Mouse (Mus musculus) limb, embryonic 14.5 days (tissue): ENCODE results near the gene Scgb1b12. TPM values are rescaled to one million over a fixed set of nuclear protein-coding genes. Genes with fewer than 3 reads are reported as not detected.
"Not testable (repeated sequence)": the region's sequence is repeated elsewhere in the genome, so short reads cannot be mapped to it uniquely, and the experiment has no call there.

ENCODE experiments used
- ATAC-seq: fragments of 200-750 bp; cut with Nextera tagmentation; 2 replicates; pipeline ENCODE4 v1.8.0; 2017; ENCODE audit warnings: low read depth, moderate number of reproducible peaks, moderate TSS enrichment; ENCODE audit not compliant: low FRiP score
- DNase-seq: peaks from one replicate; pipeline ENCODE4 v3.0.0-alpha.2; 2015; ENCODE audit warnings: low spot score
- H3K27ac ChIP-seq: fragments of 300-500 bp; sonication (generic); replicated peaks from 2 replicates; pipeline ENCODE4 v1.5.1; 2014; ENCODE audit warnings: low read depth, mild to moderate bottlenecking, low read length, moderate library complexity, mixed read lengths
- H3K27me3 ChIP-seq: fragments of 300-500 bp; sonication (generic); 2 replicates; pipeline ENCODE4 v1.6.1; 2014; ENCODE audit warnings: low read length, mixed read lengths; ENCODE audit not compliant: control insufficient read depth, insufficient read depth
- H3K36me3 ChIP-seq: fragments of 300-500 bp; sonication (generic); 2 replicates; pipeline ENCODE4 v1.6.1; 2014; ENCODE audit warnings: mild to moderate bottlenecking, low read length, moderate library complexity, mixed read lengths; ENCODE audit not compliant: control insufficient read depth, insufficient read depth
- H3K4me1 ChIP-seq: fragments of 300-500 bp; sonication (generic); 2 replicates; pipeline ENCODE4 v1.6.1; 2014; ENCODE audit warnings: antibody characterized with exemption, low read length, mixed read lengths; ENCODE audit not compliant: control insufficient read depth, insufficient read depth
- H3K4me2 ChIP-seq: fragments of 300-500 bp; sonication (generic); replicated peaks from 2 replicates; pipeline ENCODE4 v1.6.1; 2014; ENCODE audit warnings: low read depth, mild to moderate bottlenecking, low read length, moderate library complexity; ENCODE audit not compliant: severe bottlenecking
- H3K4me3 ChIP-seq: fragments of 300-500 bp; sonication (generic); replicated peaks from 2 replicates; pipeline ENCODE4 v1.5.1; 2014; ENCODE audit warnings: low read length
- H3K9ac ChIP-seq: fragments of 300-500 bp; sonication (generic); 2 replicates; pipeline ENCODE4 v1.6.1; 2014; ENCODE audit warnings: mild to moderate bottlenecking, low read depth, low read length, moderate library complexity; ENCODE audit not compliant: severe bottlenecking
- H3K9me3 ChIP-seq: fragments of 300-500 bp; sonication (generic); 2 replicates; pipeline ENCODE4 v1.6.1; 2016; ENCODE audit warnings: low read length; ENCODE audit not compliant: control insufficient read depth
- WGBS: fragments of 180-500 bp; shearing (Covaris S2); extraction: QIAGEN DNeasy Blood & Tissue Kit; methylation state at CpG from one replicate; pipeline ENCODE4 v1.1.7; 2014; 5-methylcytosine and 5-hydroxymethylcytosine counted together
- polyA plus RNA-seq, 2 experiments: library from polyadenylated mRNA; depleted of rRNA in 1 of 2; stranded (reverse) in 1 of 2; unstranded in 1 of 2; fragments of >200 nt; fragmentation: Nextera tagmentation in 1 of 2; extraction: Ambion mirVana in 1 of 2; gene quantifications; 2 replicates each; pipeline versions ENCODE4 v1.2.1 to v1.2.3; 2012 to 2014

Gene Scgb1b12
- polyA plus RNA-seq (2012; rRNA removed) (not detected in 2 replicates), polyA plus RNA-seq (2014; fragmentation: Nextera tagmentation; extraction: Ambion mirVana) (not detected in 2 replicates)

GRCm38 (mm10) chr7:32333882-32334281 is at the start of gene Scgb1b12:
TSS of gene Scgb1b12 (plus strand) at chr7:32334182.
- not testable (repeated sequence) for ATAC-seq, H3K9me3 ChIP-seq, H3K27ac ChIP-seq, DNase-seq, H3K27me3 ChIP-seq, H3K4me1 ChIP-seq, H3K36me3 ChIP-seq, H3K9ac ChIP-seq, H3K4me2 ChIP-seq, H3K4me3 ChIP-seq
- WGBS = 83% methylated on average over 1 of the region's 3 CpGs

GRCm38 (mm10) chr7:32327145-32327544 is 6.8 kb upstream of the Scgb1b12 start, which contains the start of gene Scgb2b12:
TSS of gene Scgb2b12 (minus strand) at chr7:32327245.
- H3K27ac ChIP-seq, H3K4me2 ChIP-seq, ATAC-seq, H3K4me1 ChIP-seq, H3K36me3 ChIP-seq, DNase-seq, H3K4me3 ChIP-seq, H3K27me3 ChIP-seq, H3K9ac ChIP-seq, H3K9me3 ChIP-seq: not testable (repeated sequence)
- 81% methylated on average over 1 of the region's 1 CpGs for WGBS

Other genes starting within 250 kb of the Scgb1b12 start
- not detected in 2 replicates for gene Scgb1b10, start 233.3 kb upstream of the Scgb1b12 start, polyA plus RNA-seq (2012; rRNA removed)
- gene Scgb1b10, start 233.3 kb upstream of the Scgb1b12 start, polyA plus RNA-seq (2014; fragmentation: Nextera tagmentation; extraction: Ambion mirVana) = not detected in 2 replicates
- gene Scgb2b11, start 123.0 kb upstream of the Scgb1b12 start, polyA plus RNA-seq (2012; rRNA removed) = not detected in 2 replicates
- gene Scgb2b11, start 123.0 kb upstream of the Scgb1b12 start, polyA plus RNA-seq (2014; fragmentation: Nextera tagmentation; extraction: Ambion mirVana) = not detected in 2 replicates
- not detected in 2 replicates for gene Scgb1b11, start 111.3 kb upstream of the Scgb1b12 start, polyA plus RNA-seq (2012; rRNA removed)
- gene Scgb1b11, start 111.3 kb upstream of the Scgb1b12 start, polyA plus RNA-seq (2014; fragmentation: Nextera tagmentation; extraction: Ambion mirVana) = not detected in 2 replicates
- not detected in 2 replicates for gene Scgb2b12, start 6.9 kb upstream of the Scgb1b12 start, polyA plus RNA-seq (2012; rRNA removed)
- gene Scgb2b12, start 6.9 kb upstream of the Scgb1b12 start, polyA plus RNA-seq (2014; fragmentation: Nextera tagmentation; extraction: Ambion mirVana) = not detected in 2 replicates
- gene Scgb1b29, start 107.4 kb downstream of the Scgb1b12 start, polyA plus RNA-seq (2012; rRNA removed) = not detected in 2 replicates
- not detected in 2 replicates for gene Scgb1b29, start 107.4 kb downstream of the Scgb1b12 start, polyA plus RNA-seq (2014; fragmentation: Nextera tagmentation; extraction: Ambion mirVana)